Mouse (Mus musculus) E14TG2a.4 (cell line): ENCODE results near the gene Gal.

Experiments
- H3K27me3 ChIP-seq: 2 replicates; pipeline ENCODE4 v1.6.1; 2014; ENCODE audit warnings: low read length, control low read depth; ENCODE audit not compliant: insufficient read depth
- H3K36me3 ChIP-seq: 2 replicates; pipeline ENCODE4 v1.6.1; 2014; ENCODE audit warnings: low read length, control low read depth; ENCODE audit not compliant: insufficient read depth
- H3K4me1 ChIP-seq: replicated peaks from 2 replicates; pipeline ENCODE4 v1.6.1; 2014; ENCODE audit warnings: low read depth, low read length, control low read depth
- H3K4me3 ChIP-seq: replicated peaks from 2 replicates; pipeline ENCODE4 v1.5.1; 2014; ENCODE audit warnings: mild to moderate bottlenecking, low read length
- H3K9me3 ChIP-seq: 2 replicates; pipeline ENCODE4 v1.6.1; 2014; ENCODE audit warnings: low read length, control low read depth
- CTCF ChIP-seq: conservative IDR thresholded peaks from 2 replicates; pipeline ENCODE4 v1.5.1; 2014; ENCODE audit warnings: low read length
- NANOG ChIP-seq: IDR thresholded peaks from 2 replicates; pipeline ENCODE4 v1.6.1; 2014; ENCODE audit warnings: borderline replicate concordance, low read length, mixed read lengths
- POU5F1 ChIP-seq: IDR thresholded peaks from 2 replicates; pipeline ENCODE4 v1.6.1; 2014; ENCODE audit warnings: low read length, borderline replicate concordance

Gal gene

DNA sequence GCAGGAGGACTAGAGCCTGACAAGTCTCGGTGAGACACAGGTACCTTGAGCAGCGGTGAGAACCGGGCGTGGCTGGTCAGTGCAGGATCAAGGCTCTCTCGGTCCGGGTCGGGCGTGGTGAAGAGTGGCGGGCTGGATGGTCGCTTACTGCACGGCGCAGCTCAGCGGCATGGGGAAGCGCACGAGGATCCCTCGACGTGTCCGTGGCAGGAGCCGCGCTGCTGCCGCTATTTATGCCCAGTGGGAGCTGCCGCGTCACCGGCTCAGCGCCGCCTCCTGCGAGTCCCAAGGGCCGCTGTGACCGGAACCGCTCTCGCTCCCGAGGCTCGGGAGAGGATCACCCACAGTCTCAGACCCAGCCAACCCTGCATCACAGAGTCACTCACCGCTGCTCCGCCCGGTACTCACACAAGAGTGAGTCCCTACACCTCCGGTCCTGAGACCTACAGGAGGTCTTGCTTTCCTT is at the start of gene Gal:
Gene Gal, minus strand, starts transcription at position 277 of the 466 bp plus-strand sequence.
- TF ChIP-seq POU5F1 (no peak), NANOG (no peak), CTCF (no peak)
- no peaks in the 10 kb centered on the region for H3K36me3 ChIP-seq
- H3K4me3 ChIP-seq, result peak within 1 kb of the TSS; percentile 72
- peaks cover 73% of the 10 kb centered on the region for H3K27me3 ChIP-seq
- peaks cover 19% of the 10 kb centered on the region for H3K4me1 ChIP-seq
- peaks cover 6% of the 10 kb centered on the region for H3K9me3 ChIP-seq

DNA sequence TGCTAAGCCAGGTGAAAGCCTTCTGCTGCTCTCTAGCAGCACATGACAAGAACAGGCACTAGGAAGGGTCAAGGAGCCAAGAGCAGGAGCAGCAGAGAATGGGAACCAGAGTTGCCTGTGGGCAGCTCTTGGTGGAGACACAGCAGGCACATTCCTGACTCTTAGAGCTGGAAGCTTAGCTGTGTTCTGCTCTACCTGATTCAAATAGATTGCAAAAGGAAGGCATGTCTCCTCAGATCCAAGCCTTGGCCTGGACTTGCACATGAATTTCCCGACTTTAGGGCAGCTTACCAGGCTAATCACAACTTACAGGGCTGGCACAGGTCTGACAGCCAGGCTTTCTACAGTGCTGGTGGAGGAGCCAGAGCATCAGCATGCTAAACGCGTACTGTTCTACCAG is 45.6 kb upstream of the Gal start:
- Histone ChIP-seq H3K4me3 (no peak overlapping the region), H3K4me1 (peaks cover 8% of the 10 kb centered on the region; the same call in 1 of the 2 replicates), H3K27me3 (no peaks in the 10 kb centered on the region), H3K9me3 (no peaks in the 10 kb centered on the region), H3K36me3 (peaks cover 100% of the 10 kb centered on the region)
- TF ChIP-seq CTCF (no peak), NANOG (no peak), POU5F1 (no peak)

DNA sequence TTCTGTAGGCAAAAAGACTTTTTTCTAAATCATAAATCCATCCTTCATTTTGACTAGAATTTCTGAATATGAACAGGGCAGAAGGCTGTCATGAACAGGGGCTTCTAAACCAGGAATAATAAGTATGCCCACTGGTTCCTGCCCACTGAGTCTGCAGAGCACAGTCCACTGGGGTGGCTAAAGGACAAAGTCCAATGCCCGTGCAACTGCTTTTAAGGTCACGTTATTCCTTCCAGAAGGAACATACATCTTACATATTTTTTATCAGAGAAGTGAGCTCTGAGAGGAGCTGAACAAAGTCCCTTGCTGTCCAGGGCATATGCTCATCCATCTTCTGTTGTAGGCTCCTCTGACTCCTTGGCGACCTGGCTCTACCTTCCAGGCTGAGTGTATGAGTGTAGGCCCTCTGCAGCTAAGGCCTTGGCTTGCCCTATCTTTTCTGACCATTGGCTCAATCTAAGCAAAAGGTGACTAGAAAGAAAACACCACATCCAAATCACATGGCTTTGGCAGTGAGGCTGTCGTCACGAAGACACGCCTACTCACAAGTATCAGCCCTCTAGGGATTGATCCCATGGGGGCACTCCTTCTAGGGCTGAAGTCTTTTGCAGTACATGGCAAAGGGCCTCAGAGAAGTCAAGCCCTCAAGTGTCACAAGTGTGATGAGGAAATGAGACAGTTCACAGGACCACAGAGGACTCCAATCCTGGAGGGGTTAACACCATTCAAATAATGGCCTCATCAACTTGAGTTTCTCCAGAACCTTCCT is 44.2 kb upstream of the Gal start:
- peaks cover 100% of the 10 kb centered on the region for H3K36me3 ChIP-seq
- peaks cover 8% of the 10 kb centered on the region; the same call in 1 of the 2 replicates for H3K4me1 ChIP-seq
- no peak for TF ChIP-seq NANOG
- no peak for TF ChIP-seq CTCF
- TF ChIP-seq POU5F1, result no peak
- H3K9me3 ChIP-seq, result no peaks in the 10 kb centered on the region
- no peak overlapping the region for H3K4me3 ChIP-seq
- H3K27me3 ChIP-seq, result no peaks in the 10 kb centered on the region

DNA sequence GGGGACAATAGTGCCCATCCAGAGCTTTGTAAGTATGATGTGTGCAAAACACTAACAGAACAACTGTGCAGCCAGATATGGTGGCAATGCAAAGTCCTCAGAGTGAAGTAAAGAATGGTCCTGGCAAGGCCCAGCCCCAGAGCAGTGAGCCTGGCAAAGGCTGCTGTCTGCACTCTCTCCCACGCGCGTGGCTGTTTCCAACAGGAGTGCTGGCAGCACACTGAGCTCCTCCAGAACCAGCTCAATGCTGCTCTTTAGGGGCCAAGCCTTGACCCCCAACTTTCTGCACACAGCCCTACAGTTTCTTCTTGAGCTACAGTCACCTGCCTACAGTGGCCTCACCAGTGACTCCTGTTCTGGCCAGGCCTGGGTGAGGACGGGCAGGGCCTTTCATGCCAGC is 43.4 kb upstream of the Gal start:
- Histone ChIP-seq H3K36me3 (peaks cover 100% of the 10 kb centered on the region), H3K4me3 (no peak overlapping the region), H3K9me3 (no peaks in the 10 kb centered on the region), H3K4me1 (peaks cover 8% of the 10 kb centered on the region; the same call in 1 of the 2 replicates), H3K27me3 (no peaks in the 10 kb centered on the region)
- TF ChIP-seq NANOG (no peak), POU5F1 (no peak), CTCF (no peak)

DNA sequence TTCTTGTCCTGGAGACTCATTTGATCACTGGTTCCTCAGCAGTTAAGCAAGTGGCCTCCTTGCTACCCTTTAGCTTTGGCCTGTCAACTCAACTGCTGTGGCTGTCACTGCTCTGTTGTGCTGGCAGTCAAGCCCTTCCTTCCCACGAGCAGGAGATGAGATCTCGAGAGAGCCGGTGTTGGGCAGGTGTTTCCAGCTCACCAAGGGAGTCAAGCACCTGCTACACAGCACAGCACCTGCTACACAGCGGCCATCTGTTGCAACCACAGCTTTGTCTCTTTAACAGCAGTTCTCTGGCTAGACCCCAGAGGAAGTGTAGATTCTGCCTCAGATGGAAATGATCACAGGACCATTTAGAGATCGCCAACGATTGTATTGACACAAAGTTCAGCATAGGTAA is 37.3 kb upstream of the Gal start:
- Histone ChIP-seq H3K36me3 (peaks cover 39% of the 10 kb centered on the region), H3K4me1 (peaks cover 12% of the 10 kb centered on the region), H3K27me3 (0 out of 2 replicates have a peak, but pooled peaks cover 3% of the 10 kb centered on the region), H3K9me3 (no peaks in the 10 kb centered on the region), H3K4me3 (no peak overlapping the region)
- TF ChIP-seq POU5F1, result no peak
- TF ChIP-seq NANOG, result no peak
- TF ChIP-seq CTCF, result no peak

DNA sequence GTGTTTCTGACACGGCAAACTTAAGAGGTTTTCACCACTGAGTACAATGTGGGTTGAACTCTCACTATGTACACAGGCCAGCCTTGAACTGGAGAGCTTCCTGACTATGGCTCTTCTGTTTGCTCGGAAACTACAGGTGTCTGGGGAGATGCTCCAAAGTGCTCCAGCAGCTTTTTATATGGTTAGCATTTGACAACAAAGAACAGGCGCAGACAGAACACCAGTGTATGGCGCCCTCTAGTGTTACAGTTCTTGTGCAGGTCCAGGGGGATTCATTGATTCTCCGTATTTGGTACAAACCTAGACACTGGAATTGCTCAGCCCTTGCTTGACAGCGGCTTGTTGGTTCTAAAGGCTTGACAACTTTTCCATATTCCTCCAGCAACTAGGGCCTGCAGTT is 36.8 kb upstream of the Gal start:
- Histone ChIP-seq H3K9me3 (no peaks in the 10 kb centered on the region), H3K4me3 (no peak overlapping the region), H3K4me1 (peaks cover 12% of the 10 kb centered on the region), H3K27me3 (0 out of 2 replicates have a peak, but pooled peaks cover 3% of the 10 kb centered on the region), H3K36me3 (peaks cover 35% of the 10 kb centered on the region)
- TF ChIP-seq POU5F1 (no peak), CTCF (peak; percentile 87), NANOG (no peak)

DNA sequence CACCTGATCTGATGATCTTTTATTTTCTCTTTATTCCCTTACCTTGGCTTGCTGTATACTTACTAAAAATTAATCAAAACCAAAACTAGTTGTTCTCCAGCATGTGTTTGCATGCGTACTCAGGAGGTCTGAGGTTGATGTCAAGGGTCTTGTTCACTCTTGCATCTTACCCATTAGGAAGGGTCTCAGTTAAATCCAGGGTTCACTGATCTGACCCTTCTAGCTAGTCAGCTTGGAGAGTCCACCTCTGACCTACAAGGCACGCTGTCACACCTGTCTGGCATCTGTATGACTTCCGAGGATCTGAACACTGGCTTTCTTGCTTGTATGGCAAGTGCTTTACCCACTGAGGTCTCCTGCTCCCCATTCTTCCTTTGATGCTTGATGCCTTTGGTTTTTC is 36.4 kb upstream of the Gal start:
- peaks cover 30% of the 10 kb centered on the region for H3K36me3 ChIP-seq
- H3K27me3 ChIP-seq, result 0 out of 2 replicates have a peak, but pooled peaks cover 3% of the 10 kb centered on the region
- peaks cover 12% of the 10 kb centered on the region for H3K4me1 ChIP-seq
- H3K4me3 ChIP-seq, result no peak overlapping the region
- no peak for TF ChIP-seq POU5F1
- no peak for TF ChIP-seq CTCF
- TF ChIP-seq NANOG, result no peak
- no peaks in the 10 kb centered on the region for H3K9me3 ChIP-seq

DNA sequence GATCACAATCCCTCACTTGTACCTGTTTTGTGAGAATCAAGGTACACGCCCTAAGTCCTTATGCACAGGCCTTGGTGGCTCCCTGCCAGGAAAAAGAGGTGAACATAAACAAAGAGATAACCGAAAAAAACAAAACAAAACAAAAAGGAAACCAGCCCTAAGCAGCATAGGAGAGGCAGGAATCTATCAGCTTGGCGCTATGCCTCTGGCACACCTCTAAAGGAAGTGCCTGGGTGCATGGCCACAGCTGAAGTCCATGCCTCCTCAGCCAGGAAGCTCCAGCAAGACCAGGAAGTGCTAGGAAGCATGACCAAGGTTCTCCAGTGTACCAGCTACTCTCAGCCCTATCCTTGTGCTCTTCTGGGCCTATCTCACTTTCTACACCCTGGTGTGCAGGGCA is 34.9 kb upstream of the Gal start:
- Histone ChIP-seq H3K36me3 (peaks cover 15% of the 10 kb centered on the region), H3K4me3 (no peak overlapping the region), H3K4me1 (peaks cover 12% of the 10 kb centered on the region), H3K27me3 (peaks cover 6% of the 10 kb centered on the region; the same call in 1 of the 2 replicates), H3K9me3 (no peaks in the 10 kb centered on the region)
- TF ChIP-seq POU5F1, result no peak
- TF ChIP-seq NANOG, result no peak
- no peak for TF ChIP-seq CTCF

DNA sequence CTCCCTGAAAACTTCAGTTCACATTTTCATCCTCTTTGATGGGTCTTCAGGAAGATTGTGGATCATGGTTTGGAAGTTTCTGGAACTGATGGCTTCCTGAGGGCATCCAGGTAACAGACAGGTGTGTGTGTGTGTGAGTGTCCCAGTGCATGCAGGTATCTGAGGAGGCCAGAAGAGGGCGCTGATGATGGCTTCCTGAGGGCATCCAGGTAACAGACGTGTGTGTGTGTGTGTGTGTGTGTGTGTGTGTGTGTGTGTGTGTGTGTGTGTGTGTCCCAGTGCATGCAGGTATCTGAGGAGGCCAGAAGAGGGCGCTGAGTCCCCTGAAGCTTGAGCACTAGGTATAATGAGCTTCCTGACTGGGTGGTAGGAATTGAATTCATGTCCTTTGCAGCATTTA is 33.0 kb upstream of the Gal start:
- no peaks in the 10 kb centered on the region for H3K36me3 ChIP-seq
- H3K4me3 ChIP-seq, result no peak overlapping the region
- TF ChIP-seq POU5F1, result no peak
- TF ChIP-seq NANOG, result no peak
- peak; percentile 50 for TF ChIP-seq CTCF
- peaks cover 12% of the 10 kb centered on the region for H3K4me1 ChIP-seq
- H3K27me3 ChIP-seq, result peaks cover 14% of the 10 kb centered on the region
- no peaks in the 10 kb centered on the region for H3K9me3 ChIP-seq
